Mouse (Mus musculus) midbrain, embryonic 14.5 days (tissue): ENCODE results near the gene Il33. TPM values are rescaled to one million over a fixed set of nuclear protein-coding genes. Genes with fewer than 3 reads are reported as not detected.

Source experiments
- ATAC-seq: fragments of 200-750 bp; cut with Nextera tagmentation; 2 replicates; pipeline ENCODE4 v1.8.0; 2017; ENCODE audit warnings: moderate number of reproducible peaks, moderate library complexity; ENCODE audit not compliant: low FRiP score, low TSS enrichment
- DNase-seq: peaks from one replicate; pipeline ENCODE4 v3.0.0-alpha.2; 2015
- H3K27ac ChIP-seq: fragments of 300-500 bp; sonication (generic); replicated peaks from 2 replicates; pipeline ENCODE4 v1.5.1; 2014; ENCODE audit warnings: mild to moderate bottlenecking, low read depth, low read length, moderate library complexity
- H3K27me3 ChIP-seq: fragments of 300-500 bp; sonication (generic); 2 replicates; pipeline ENCODE4 v1.6.1; 2014; ENCODE audit warnings: low read length, control low read depth, mixed read lengths; ENCODE audit not compliant: control insufficient read depth, insufficient read depth
- H3K36me3 ChIP-seq: fragments of 300-500 bp; sonication (generic); 2 replicates; pipeline ENCODE4 v1.6.1; 2014; ENCODE audit warnings: low read length, control low read depth; ENCODE audit not compliant: control insufficient read depth, insufficient read depth
- H3K4me1 ChIP-seq: fragments of 300-500 bp; sonication (generic); 2 replicates; pipeline ENCODE4 v1.6.1; 2014; ENCODE audit warnings: mild to moderate bottlenecking, antibody characterized with exemption, low read length, control low read depth; ENCODE audit not compliant: control insufficient read depth, insufficient read depth
- H3K4me2 ChIP-seq: fragments of 300-500 bp; sonication (generic); 2 replicates; pipeline ENCODE4 v1.6.1; 2014; ENCODE audit warnings: mild to moderate bottlenecking, low read length, moderate library complexity
- H3K4me3 ChIP-seq: fragments of 300-500 bp; sonication (generic); replicated peaks from 2 replicates; pipeline ENCODE4 v1.5.1; 2014; ENCODE audit warnings: low read depth, low read length
- H3K9ac ChIP-seq: fragments of 300-500 bp; sonication (generic); replicated peaks from 2 replicates; pipeline ENCODE4 v1.6.1; 2014; ENCODE audit warnings: mild to moderate bottlenecking, low read length, moderate library complexity
- H3K9me3 ChIP-seq: fragments of 300-500 bp; sonication (generic); 2 replicates; pipeline ENCODE4 v1.6.1; 2016; ENCODE audit warnings: low read length, control low read depth, mixed read lengths; ENCODE audit not compliant: control insufficient read depth
- WGBS: fragments of 180-500 bp; shearing (Covaris S2); extraction: QIAGEN DNeasy Blood & Tissue Kit; methylation state at CpG from one replicate; pipeline ENCODE4 v1.1.7; 2014; 5-methylcytosine and 5-hydroxymethylcytosine counted together
- polyA plus RNA-seq: library from polyadenylated mRNA; unstranded; fragments of >200 nt; fragmentation: Nextera tagmentation; extraction: Ambion mirVana; gene quantifications from 2 replicates; pipeline ENCODE4 v1.2.1, GENCODE M21; 2014

The Il33 gene
- polyA plus RNA-seq, 1 experiment from 2014 or later, result 0.25 TPM

GRCm38 (mm10) chr19:29911919-29912318 lies 13.0 kb upstream of the Il33 start:
- H3K27me3 ChIP-seq, result no peaks in the 10 kb centered on the region
- H3K4me3 ChIP-seq, result no peak overlapping the region
- no peaks in the 10 kb centered on the region for H3K9me3 ChIP-seq
- 93% methylated on average over 6 of the region's 6 CpGs for WGBS
- no peak overlapping the region for H3K27ac ChIP-seq
- H3K4me2 ChIP-seq, result no peak overlapping the region
- no peak overlapping the region for H3K9ac ChIP-seq
- H3K36me3 ChIP-seq, result no peaks in the 10 kb centered on the region
- H3K4me1 ChIP-seq, result no peaks in the 10 kb centered on the region
- DNase-seq (no peak), ATAC-seq (no peak)

- Histone ChIP-seq H3K27ac (no peak overlapping the region), H3K36me3 (no peaks in the 10 kb centered on the region), H3K4me2 (no peak overlapping the region), H3K9ac (no peak overlapping the region), H3K27me3 (no peaks in the 10 kb centered on the region), H3K9me3 (no peaks in the 10 kb centered on the region), H3K4me3 (no peak overlapping the region), H3K4me1 (no peaks in the 10 kb centered on the region)
- ATAC-seq (no peak), DNase-seq (no peak)
- 71% methylated on average over 5 of the region's 5 CpGs for WGBS
Measured at GRCm38 (mm10) chr19:29917421-29917820, 7.5 kb upstream of the Il33 start.

GRCm38 (mm10) chr19:29926101-29926755 lies 1.3 kb downstream of the Il33 start:
- WGBS, result 79% methylated on average over 12 of the region's 12 CpGs
- ATAC-seq, result no peak
- no peaks in the 10 kb centered on the region for H3K36me3 ChIP-seq

GRCm38 (mm10) chr19:29930296-29930695 lies 5.4 kb downstream of the Il33 start:
- Histone ChIP-seq H3K4me1 (no peaks in the 10 kb centered on the region), H3K27ac (no peak overlapping the region), H3K4me3 (no peak overlapping the region), H3K36me3 (no peaks in the 10 kb centered on the region), H3K4me2 (no peak overlapping the region), H3K27me3 (no peaks in the 10 kb centered on the region), H3K9me3 (no peaks in the 10 kb centered on the region), H3K9ac (no peak overlapping the region)
- ATAC-seq (no peak), DNase-seq (no peak)
- 86% methylated on average over 5 of the region's 5 CpGs for WGBS

More at GRCm38 (mm10) chr19:29926101-29926755, 1.3 kb downstream of the Il33 start:
- Histone ChIP-seq H3K27me3 (no peaks in the 10 kb centered on the region), H3K4me1 (no peaks in the 10 kb centered on the region), H3K9ac (no peak overlapping the region), H3K9me3 (no peaks in the 10 kb centered on the region), H3K27ac (no peak overlapping the region), H3K4me2 (no peak overlapping the region), H3K4me3 (no peak overlapping the region)
- no peak for DNase-seq

- no peaks in the 10 kb centered on the region for H3K9me3 ChIP-seq
- no peak overlapping the region for H3K4me2 ChIP-seq
- no peaks in the 10 kb centered on the region for H3K27me3 ChIP-seq
- ATAC-seq (no peak), DNase-seq (no peak)
- WGBS, result 67% methylated on average over 8 of the region's 8 CpGs
- H3K9ac ChIP-seq, result no peak overlapping the region
- no peaks in the 10 kb centered on the region for H3K4me1 ChIP-seq
- no peaks in the 10 kb centered on the region for H3K36me3 ChIP-seq
- H3K27ac ChIP-seq, result no peak overlapping the region
- no peak overlapping the region for H3K4me3 ChIP-seq
Measured at GRCm38 (mm10) chr19:29937445-29937844, 12.5 kb downstream of the Il33 start.

- DNase-seq (no peak), ATAC-seq (no peak)
- H3K27me3 ChIP-seq, result no peaks in the 10 kb centered on the region
- H3K9ac ChIP-seq, result no peak overlapping the region
- H3K4me3 ChIP-seq, result no peak overlapping the region
- H3K9me3 ChIP-seq, result no peaks in the 10 kb centered on the region
- no peak overlapping the region for H3K27ac ChIP-seq
- no peak overlapping the region for H3K4me2 ChIP-seq
- H3K4me1 ChIP-seq, result no peaks in the 10 kb centered on the region
- 67% methylated on average over 6 of the region's 6 CpGs for WGBS
- no peaks in the 10 kb centered on the region for H3K36me3 ChIP-seq
Measured at GRCm38 (mm10) chr19:29940239-29940638, 15.3 kb downstream of the Il33 start.

- no peak for ATAC-seq
- WGBS, result 86% methylated on average over 7 of the region's 7 CpGs
- no peaks in the 10 kb centered on the region for H3K4me1 ChIP-seq
Measured at GRCm38 (mm10) chr19:29941208-29941607, 16.3 kb downstream of the Il33 start.

GRCm38 (mm10) chr19:29942358-29942757 lies 17.4 kb downstream of the Il33 start:
- WGBS, result 80% methylated on average over 6 of the region's 6 CpGs
- Histone ChIP-seq H3K9ac (no peak overlapping the region), H3K27ac (no peak overlapping the region), H3K27me3 (no peaks in the 10 kb centered on the region), H3K4me2 (no peak overlapping the region), H3K36me3 (no peaks in the 10 kb centered on the region), H3K4me3 (no peak overlapping the region), H3K4me1 (no peaks in the 10 kb centered on the region; the same call in 1 of the 2 replicates), H3K9me3 (no peaks in the 10 kb centered on the region)
- ATAC-seq (no peak), DNase-seq (no peak)

More at GRCm38 (mm10) chr19:29941208-29941607, 16.3 kb downstream of the Il33 start:
- H3K9ac ChIP-seq, result no peak overlapping the region
- DNase-seq, result no peak
- no peaks in the 10 kb centered on the region for H3K27me3 ChIP-seq
- H3K9me3 ChIP-seq, result no peaks in the 10 kb centered on the region
- H3K4me3 ChIP-seq, result no peak overlapping the region
- H3K27ac ChIP-seq, result no peak overlapping the region
- no peaks in the 10 kb centered on the region for H3K36me3 ChIP-seq
- no peak overlapping the region for H3K4me2 ChIP-seq

GRCm38 (mm10) chr19:29944426-29944825 lies 19.5 kb downstream of the Il33 start:
- H3K4me2 ChIP-seq, result no peak overlapping the region
- H3K27me3 ChIP-seq, result no peaks in the 10 kb centered on the region
- no peak overlapping the region for H3K4me3 ChIP-seq
- 90% methylated on average over 5 of the region's 5 CpGs for WGBS
- ATAC-seq (no peak), DNase-seq (no peak)
- no peaks in the 10 kb centered on the region for H3K9me3 ChIP-seq
- H3K36me3 ChIP-seq, result no peaks in the 10 kb centered on the region
- H3K9ac ChIP-seq, result no peak overlapping the region
- H3K4me1 ChIP-seq, result peaks cover 11% of the 10 kb centered on the region
- H3K27ac ChIP-seq, result no peak overlapping the region
